Mouse (Mus musculus) thymus, postnatal 14 days (tissue): Measurements from ENCODE around the gene Myo1b.

ENCODE experiments used
- DNase-seq: peaks from one replicate; pipeline ENCODE4 v3.0.0; 2021

The Myo1b gene

GRCm38 (mm10) chr1:51778241-51778640 is 137.6 kb downstream of the Myo1b start:
- DNase-seq: no peak

GRCm38 (mm10) chr1:51770504-51770871 is 145.4 kb downstream of the Myo1b start:
- no peak for DNase-seq

DNA sequence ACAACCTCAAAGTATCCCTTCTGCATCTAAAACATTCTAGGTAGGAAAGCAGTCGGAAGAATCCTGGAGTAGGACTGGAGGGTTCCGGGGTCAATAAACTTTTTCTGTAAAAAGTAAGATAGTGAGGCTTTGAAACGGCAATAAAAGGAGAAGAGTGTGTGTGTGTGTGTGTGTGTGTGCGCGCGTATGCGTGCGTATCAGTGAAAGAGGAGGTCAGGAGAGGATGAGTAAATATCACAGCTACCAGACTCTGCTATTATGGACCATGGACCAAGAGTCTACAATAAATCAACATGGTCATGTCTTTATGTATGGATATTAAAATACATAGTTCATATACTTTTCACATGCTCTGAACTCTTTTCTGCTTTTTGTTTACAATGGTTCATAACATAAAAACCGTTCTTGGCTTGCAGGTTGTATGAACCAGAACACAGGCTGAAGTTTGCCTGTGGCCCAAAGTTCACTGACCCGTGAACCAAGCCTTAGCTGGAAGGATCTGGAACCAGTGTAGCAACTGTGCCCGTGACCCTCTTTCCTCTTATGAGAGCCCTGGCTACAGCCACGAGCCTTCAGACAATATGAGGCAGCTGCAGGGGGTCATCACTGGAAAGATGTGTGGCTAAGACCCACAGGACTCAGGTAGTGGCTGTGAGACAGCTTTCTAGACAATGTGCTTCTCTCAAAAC is 145.9 kb downstream of the Myo1b start:
- no peak for DNase-seq

GRCm38 (mm10) chr1:51766271-51766670 is 149.6 kb downstream of the Myo1b start:
- no peak for DNase-seq

GRCm38 (mm10) chr1:51765156-51765555 is 150.7 kb downstream of the Myo1b start:
- no peak for DNase-seq

DNA sequence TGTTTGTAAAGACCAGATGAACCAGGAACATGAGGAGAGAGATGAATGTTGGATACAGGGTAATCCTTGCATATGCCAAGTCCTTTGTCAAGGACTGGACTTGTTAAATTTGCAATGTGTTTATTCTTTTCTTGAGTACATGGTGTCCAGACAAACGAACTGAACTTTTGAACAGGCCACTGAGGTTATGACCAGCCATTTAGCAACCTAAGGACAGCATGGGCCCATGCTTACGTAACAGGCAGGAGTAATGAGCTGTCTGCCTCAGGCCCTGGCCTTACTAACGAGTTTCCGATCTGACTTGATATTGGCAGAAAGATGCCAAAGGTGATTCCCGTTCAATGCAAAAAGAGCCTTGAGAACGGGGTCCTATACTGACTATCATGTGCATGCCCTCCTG is 156.2 kb downstream of the Myo1b start:
- no peak for DNase-seq

- no peak for DNase-seq
Measured at GRCm38 (mm10) chr1:51758326-51759109, 157.4 kb downstream of the Myo1b start.

DNA sequence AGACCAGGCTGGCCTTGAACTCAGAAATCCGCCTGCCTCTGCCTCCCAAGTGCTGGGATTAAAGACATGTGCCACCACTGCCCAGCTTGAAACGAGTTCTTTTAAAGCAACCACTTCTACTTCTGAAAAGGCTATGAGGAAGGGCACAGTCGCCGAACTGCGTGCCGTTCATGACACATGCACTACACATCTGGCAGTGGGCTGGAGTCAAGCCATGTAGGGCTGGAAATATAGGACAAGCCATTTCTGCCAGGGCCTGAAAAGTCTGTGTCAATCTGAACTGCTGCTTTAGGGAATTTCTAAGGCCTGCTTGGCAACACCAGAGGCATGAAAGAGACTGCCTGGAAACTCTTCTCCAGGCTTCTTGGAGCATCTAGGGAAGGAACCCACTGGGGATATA is 162.2 kb downstream of the Myo1b start:
- no peak for DNase-seq

- no peak for DNase-seq
Measured at GRCm38 (mm10) chr1:51751006-51751405, 164.9 kb downstream of the Myo1b start.

DNA sequence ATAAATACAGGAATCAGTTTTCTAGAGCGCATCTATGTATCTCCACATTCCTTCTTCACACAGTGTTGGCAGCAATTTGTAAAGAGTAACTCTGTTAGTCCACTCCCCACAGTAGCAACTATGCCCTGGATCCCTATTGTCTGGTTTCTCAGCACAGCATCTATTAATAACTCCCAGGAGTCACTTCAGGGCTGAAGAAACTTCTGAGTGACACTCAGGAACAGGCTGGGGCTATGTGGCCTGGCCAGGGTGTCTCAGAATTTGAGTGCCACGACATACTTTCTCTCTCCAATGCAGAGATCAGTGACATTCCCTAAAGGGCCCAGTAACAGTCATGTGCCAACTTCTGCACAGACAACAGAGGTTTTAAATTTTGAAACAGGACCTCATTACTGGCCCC is 167.6 kb downstream of the Myo1b start:
- no peak for DNase-seq

- no peak for DNase-seq
Measured at GRCm38 (mm10) chr1:51747494-51747893, 168.4 kb downstream of the Myo1b start.

DNA sequence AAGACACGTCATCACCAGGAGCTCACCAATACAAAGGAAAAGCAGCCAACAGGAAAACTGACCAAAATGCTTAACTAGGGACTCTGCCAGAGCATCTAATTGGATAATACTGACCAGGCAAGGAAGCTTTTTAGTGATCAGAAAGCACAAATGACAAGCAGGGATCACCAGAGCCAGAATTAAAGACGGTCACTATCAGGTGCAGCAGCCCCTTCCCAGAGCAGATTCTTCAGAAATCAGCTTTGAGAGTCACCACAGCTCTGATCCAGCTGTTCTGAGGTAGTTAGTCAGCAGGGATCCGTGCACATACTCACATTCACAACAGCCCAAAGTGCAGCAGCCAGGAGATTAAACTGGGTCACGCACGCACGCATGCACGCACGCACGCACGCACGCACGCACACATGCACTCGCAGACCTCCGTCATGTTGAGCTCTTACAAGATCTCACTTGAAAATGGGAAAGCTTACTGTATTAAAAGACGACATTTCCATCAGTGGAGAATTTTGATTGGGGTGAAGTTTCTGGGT is 169.1 kb downstream of the Myo1b start:
- no peak for DNase-seq

DNA sequence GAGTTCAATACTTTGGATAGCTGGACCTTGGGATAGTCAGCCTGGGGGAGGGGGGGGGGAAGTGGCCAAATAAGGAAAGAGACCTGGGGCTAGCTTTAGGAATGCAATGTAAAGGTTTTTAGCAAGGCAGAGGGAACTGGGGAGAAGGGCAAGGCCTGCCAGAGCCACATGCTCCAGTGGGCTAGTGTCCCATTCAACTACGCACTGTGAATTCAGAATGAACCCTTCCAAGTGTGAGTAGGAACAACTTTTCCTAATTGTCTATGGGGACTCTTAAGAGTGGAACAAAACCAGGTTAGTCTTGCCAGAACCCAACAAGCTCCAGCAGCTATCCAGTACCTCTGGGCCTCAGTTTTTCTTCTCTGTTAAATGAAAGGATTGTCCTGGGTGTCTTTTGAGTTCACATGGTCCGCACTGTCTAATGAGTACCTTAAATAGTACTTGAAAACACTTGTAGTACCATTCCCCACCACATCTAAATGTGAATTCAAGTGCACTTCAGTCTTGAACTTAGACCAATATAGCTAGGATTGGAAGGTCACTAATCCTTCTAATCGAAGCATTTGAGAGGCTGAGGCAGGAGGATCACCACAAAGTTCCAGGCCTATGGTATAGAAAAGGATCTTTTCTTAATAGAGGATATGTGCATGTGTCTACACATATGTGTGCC is 172.0 kb downstream of the Myo1b start:
- no peak for DNase-seq

DNA sequence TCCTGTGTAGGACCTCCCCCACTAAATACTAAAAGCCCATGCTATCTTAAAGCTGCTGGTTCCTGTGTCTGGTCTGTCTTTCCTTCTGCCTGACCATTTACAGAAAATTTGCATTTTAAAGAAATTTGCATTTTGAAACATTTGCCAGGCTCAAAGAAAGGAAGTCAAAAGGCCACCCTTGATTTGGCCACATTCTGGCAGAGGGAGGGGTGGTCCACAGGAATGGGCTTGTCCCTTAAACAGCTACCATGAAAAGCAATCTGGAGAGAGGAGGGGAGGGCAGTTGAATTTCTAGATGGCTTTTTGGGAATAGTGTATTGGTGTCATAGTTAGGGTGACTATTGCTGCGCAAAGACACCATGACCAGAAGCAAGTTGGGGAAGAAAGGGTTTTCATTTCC is 173.3 kb downstream of the Myo1b start:
- DNase-seq: no peak

DNA sequence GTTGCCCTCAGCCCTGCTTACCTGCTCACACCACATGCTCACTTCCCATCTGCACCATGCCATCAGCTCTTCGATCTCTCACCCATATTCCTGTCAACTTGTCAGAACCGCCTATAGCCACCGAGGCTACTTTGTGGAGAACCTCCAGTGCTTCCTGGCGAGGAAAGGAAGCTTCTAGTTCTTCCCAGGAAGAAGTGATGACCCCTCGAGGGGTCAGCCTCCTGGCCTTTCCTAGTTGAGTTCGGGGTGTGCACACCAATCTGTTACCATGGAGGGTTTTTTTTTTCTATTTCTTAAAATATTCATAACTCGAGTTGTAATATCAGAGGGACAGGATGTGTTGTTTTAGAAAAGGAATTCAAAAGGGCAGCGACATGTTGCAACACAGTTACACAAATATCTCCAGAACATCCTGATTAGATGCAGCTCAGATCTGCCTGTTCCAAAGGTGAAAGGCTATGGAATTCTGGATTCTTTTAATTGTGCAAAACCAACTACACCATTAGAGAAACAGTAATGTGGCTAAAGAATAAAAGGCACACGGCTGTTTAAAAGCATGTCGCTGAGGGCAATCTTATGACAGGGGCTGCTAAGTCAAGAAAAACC is 175.1 kb downstream of the Myo1b start:
- DNase-seq: no peak

DNA sequence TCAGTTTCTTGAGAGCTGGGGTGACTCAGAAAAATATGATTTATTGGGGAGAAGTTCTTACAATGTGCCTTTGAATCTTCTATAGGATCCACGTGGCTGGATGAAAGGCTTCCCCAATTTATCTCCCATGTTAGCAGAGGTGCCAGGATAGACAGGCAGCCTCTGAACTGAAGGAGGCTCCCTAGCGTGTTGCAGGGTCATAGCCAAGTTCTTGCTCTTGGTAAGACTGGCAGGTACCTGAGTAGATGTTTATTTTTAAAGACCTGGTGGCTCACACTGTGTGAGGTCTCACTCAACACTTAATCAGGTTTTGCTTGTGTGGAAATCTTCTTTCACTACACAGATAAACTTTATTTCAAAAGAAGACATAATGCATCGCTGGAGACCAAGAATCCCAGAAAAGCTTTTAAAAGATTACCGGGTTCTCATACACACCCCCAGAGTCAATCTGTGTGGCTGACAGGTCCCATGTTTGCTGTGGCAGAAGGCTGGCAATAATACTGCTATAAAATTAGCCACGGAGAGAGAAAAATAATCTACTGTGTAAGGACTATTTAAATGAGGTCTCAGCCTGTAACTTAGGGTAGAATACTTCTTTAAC is 176.5 kb downstream of the Myo1b start:
- DNase-seq: no peak

GRCm38 (mm10) chr1:51736822-51737221 is 179.0 kb downstream of the Myo1b start:
- DNase-seq: no peak

DNA sequence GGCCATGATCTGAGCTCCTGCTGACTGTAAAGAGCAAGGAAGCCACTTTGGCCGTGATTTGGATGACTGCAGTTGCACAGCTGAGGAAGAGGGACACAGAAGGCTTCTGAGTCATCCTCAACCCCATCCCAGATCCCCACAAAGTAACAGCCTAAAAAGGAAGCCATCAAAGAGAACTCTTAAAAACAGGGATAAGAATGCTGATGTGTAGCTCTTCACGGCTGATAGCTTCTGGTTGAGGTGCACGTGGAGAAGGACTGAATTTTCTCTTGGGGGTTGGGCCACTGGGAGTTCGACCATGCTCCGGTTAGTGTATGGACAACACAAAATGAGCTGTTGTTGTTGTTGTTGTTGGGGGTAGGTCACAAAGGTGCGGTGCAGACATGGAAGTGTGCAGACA is 181.2 kb downstream of the Myo1b start:
- DNase-seq: no peak

- DNase-seq: no peak
Measured at GRCm38 (mm10) chr1:51729407-51729806, 186.5 kb downstream of the Myo1b start.

GRCm38 (mm10) chr1:51728816-51729215 is 187.1 kb downstream of the Myo1b start:
- no peak for DNase-seq

GRCm38 (mm10) chr1:51719897-51720673 is 195.8 kb downstream of the Myo1b start:
- no peak for DNase-seq

GRCm38 (mm10) chr1:51710831-51711230 is 205.0 kb downstream of the Myo1b start:
- DNase-seq: no peak
